Mouse (Mus musculus) megakaryocyte, embryonic 14.5 days (primary cell): ENCODE measurements around the gene St8sia1.

Experiments used
- FLI1 ChIP-seq: IDR thresholded peaks from 2 replicates; pipeline ENCODE4 v1.6.1; 2012; ENCODE audit warnings: low read length, inconsistent platforms, mixed read lengths
- GATA1 ChIP-seq: IDR thresholded peaks from 3 replicates; pipeline ENCODE4 v1.6.1; 2012; ENCODE audit warnings: mixed read lengths, low read length, inconsistent platforms, borderline replicate concordance

DNA sequence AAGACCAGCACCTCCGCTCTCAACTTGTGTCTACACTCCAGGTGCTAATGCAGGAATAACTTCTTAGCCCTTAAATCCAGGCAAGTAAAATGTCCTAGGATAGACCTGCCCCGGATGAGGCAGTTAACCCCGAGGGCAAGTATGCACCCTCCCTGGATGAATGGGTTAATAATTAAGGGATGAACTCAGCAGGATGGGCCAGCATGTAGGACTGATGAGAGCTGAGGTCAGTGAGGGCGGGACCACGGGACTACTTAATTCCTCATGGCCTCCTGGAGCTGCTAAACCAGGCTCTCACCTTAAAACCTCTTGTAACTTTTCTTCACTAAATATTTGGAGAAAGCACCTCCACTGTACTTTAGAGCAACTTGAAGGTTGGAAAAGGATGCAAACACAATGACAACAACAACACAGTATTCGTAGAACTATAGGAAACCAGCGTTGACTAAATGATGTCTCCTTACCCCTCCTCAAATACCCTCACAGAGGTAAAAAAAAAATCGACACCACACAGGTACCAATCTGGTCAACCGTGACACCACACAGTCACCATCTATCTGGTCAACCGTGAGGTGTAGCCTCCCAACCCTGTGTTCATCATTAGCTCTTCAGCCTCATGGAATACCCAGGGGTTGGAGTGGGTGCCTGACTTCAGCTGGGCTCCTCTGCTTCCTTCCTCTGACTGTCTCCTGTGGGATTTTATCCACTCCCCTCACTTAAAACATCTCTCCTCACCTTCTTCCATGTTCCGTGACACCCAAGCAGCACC is 90.3 kb downstream of the St8sia1 start:
- TF ChIP-seq GATA1 (no peak), FLI1 (no peak)
